Mouse (Mus musculus) kidney, postnatal 36 days (tissue): ENCODE data around the gene Mamdc2.

Source experiments
- DNase-seq, 2 experiments: peaks; one replicate each; pipeline ENCODE4 v3.0.0; 2021 to 2022; ENCODE audit warnings: mixed read lengths in 2 of 2

The Mamdc2 gene

DNA sequence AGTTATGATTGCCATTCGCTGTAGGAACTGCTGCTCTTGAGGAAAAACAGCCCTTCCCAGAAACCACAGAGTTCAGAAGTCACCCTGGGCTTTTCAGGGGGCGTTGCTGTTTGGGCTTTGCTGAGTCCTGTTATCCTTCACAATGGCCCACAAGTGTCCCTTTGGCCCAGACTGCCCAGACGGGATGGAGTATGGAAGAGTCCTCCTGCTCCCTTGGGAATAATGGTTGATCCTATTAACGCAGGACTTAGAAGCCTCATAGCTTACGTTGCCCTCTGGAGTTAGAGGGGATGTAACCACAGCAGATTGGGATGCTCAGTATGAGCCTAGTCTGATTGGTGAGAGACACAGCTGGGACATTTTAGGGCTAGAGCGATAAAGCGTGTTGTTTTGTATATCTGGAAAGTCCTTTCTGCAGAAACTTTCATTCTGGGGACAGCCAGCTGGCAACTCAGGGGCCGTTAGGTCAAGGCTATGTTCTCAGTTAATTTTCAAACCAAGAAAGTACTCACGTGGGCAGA lies 94.3 kb downstream of the Mamdc2 start:
- DNase-seq, result peak; percentile 47 to 65

DNA sequence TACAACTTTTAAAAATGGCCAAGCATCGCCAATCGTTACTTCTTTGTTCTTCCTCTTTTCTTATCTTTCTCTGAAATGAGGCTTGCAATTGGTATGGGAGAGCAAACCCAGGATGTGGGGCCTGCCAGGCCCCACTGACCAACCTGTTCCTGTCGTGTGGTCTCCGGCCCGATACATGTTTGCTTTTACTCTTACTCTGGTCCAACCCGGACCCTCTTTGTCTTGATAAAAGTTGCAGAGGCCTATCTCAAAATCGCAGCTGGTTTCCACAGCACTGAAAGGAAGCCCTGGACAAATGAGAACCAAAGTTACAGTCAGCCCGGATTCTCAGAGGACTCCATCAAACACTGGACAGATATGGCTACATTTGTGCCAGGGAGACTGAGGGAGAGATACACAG lies 95.1 kb downstream of the Mamdc2 start:
- DNase-seq, result no peak

DNA sequence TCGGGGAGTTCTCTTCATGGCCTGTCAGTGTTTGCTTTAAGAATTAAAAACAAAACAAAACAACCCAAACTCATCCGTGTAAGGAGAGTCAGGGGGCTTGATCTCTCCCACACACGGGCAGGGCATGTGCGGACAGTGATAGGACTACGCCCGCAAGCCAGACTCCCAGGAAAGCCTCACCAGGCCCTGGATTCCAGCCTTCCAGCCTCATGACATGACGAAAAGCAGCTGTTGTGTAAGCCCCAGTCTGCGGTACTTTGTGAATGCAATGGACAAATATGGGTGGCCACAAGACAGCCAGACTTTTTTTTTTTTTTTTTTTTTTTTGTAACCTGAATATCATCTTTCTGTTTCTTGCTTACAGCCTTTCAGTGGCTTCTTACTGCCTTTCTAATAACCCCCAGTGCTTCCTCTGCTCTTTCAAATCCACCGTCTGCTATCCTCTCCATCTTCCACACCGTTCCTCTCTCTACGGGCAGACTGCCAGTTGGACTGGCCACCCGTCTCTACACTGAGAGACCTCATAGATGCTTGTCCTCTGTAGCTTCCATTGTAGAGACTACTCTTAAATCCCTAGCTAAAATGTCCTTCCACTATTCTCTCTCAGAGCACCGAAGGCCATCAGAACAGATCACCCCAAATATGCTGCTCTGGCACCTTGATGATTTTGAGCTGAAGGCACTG lies 96.3 kb downstream of the Mamdc2 start:
- DNase-seq, result peak; percentile 11 to 25

DNA sequence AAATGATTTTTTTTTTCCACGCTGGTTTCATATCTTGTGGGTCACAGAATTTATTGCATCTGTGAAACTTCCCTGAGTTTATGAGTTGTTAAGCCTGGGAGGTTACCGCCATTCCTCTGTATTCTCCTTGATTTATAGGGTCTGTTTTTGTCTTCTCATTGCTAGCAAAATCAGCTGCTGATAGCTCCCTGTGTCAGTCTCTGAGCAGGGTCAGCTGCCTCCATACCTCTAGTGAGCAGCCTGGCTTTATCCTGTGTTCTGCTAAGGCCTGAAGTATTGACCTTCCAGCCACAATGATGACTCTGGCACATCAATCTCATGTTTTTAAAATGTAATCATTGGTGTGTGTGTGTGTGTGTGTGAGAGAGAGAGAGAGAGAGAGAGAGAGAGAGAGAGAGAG lies 98.3 kb downstream of the Mamdc2 start:
- peak in 1 of 2 experiments; percentile 12 for DNase-seq

DNA sequence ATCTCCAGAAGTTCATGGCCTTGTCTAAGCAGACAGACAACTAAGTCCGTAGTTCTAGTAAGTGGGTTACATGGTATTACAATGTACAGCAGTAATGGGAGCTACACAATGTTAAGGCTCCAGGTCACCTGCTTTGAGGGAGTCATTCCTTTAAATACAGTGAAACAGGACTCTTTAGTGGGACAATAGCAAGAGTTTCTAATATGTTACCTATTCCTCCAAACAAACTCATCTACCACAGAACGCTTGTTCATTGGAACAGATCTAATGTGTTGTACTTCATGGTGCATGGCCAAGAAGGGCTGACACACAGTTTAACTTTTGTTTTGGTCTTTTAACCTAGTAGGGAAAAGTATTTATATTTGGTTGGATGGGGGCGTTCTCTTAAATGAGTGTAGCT lies 105.5 kb downstream of the Mamdc2 start:
- no peak for DNase-seq

DNA sequence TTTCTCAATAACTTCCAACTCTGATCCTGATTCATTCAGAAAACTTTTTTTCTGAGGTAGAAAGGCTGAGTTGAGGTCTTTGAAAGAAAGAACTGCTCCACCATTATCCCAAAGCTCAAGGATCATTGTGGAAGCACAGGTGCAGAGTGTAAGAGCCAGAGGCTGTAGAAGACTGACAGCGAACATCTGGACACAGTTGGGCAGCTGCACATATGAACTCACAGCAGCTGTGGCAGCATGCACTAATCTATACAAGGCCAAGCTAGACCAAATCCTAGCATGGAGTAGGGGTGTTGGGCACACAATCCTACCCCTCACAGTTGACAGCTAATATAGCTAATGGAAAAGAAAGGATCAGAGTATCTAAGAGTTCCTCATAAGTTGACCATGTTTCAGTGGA lies 115.4 kb downstream of the Mamdc2 start:
- no peak for DNase-seq

DNA sequence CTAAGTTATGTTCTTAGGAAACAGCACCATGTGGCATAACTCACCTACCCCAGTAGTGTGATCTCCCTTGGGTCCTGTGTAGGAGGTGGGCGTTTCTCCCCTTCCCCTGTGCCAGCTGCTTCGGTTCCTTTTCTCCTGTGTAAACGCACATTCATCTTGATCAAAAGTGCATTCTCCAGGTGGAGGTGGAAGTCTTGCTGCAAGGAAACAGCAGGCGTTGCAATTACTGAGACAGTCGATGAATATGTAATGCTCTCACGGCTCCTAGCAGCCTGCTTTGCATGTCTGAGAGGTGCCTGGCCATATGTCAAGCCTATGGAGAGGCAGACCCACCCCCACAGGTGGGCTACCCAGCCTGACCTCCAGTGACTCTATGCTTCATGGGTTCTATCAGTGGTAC lies 117.4 kb downstream of the Mamdc2 start:
- DNase-seq, result no peak

DNA sequence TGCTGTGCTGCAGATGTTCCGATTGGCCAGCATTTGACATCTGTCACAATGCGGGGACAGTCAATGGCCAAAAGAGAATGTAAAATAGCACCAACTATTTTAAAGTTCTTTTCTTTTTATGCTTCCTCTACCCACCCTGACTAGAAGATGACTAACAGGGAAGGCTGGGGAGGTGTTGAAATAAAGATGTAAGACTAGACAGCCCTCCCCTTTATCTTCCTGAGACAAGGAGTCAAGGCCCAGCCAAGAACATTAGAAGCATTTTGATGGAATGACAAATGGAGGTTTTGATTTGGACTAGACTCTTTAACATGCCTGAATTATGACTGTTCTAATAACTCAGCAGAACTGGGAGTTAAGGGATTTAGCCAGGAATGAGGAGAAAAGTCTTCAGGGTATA lies 118.9 kb downstream of the Mamdc2 start:
- no peak for DNase-seq

DNA sequence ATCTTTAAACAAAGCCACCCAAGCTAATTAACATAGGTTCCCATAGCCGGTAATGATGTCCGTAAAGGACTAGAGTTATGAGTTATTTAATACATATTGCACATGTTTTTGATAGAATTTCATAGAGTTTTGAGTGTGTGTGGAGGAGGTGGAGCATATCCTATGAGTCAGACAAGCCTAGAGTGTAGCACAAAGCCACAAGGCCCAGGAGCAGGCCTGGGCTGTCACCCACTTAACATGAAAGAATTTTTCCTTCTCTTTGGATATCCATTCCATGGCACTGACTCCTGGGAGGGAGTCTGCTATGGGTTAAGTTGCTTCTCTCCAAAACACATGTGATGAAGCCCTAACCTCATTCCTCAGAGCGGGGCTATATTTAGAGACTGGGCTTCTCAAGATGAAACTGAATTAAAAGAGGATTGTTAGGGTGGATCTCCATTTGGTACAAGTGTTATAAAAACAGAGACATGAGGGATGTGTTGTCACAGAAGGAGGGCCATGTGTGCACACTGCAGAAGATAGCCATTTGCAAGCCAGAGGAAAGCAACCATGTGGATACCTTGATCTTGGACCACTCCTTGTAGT lies 121.1 kb downstream of the Mamdc2 start:
- DNase-seq, result no peak

DNA sequence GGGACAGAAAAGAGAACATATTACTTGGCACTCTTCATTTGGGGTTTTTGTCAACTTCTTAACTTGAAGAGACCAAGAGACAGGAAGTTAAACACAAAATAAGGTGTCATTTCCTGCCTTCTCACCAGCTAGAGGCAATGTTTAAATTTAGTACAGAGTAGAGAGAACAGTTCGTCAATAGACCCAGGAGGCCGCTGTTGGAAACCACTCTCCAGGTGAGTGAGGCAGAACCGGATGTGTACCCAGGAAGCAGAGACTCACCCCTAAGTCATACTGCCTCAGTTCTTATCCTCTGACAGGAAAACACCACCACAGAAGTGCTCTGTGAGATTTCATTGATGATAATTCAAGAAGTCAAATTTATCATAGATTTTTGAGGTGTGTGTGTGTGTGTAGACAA lies 125.1 kb downstream of the Mamdc2 start:
- no peak for DNase-seq

DNA sequence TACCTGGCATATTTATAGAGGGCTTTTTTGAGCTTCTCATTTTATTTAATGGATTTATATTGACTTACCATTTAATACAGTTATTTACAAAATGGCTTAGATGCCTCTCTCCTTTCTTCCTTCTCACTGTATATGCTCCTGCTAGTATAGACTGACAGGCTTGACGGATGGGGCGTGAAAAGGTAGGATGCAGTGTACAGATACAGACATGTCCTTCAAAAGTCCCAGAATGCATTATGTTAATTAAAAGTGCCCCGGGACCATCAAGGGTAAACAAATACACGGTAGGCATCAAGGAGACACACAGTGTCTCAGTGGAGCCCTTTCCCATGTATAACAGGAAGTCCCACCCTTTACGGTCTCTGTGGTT lies 130.3 kb downstream of the Mamdc2 start:
- no peak for DNase-seq

DNA sequence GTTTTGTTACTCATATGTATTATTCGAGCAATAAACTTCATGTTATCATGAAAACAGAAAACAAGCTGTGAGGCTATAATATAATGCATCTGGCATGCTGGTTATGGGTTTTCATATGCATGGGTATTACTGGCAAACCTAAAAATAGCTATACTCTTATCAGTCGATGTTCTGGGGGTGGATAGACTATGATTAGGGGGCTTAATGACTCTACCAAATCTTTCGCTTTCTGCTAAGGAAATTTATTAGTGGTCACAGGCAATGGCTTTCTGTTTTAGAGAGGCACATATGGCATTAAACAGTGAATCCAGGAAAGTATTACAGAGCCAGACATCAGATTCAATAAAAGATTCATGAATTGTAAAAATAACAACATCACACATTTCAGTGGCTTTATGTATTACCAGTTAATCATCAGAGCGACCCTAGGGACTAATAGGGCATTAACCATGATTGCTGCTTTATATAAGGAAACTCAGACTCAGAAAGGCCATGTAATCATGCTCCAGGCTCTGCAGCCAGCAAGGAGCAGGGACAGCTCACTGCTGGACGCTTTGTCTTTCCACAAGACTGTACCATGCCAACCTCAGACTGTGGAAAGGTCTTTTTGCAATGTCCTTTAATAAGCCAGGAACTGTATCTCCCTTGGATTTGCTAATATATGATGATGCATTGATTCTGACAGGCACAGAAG lies 130.8 kb downstream of the Mamdc2 start:
- DNase-seq, result no peak

DNA sequence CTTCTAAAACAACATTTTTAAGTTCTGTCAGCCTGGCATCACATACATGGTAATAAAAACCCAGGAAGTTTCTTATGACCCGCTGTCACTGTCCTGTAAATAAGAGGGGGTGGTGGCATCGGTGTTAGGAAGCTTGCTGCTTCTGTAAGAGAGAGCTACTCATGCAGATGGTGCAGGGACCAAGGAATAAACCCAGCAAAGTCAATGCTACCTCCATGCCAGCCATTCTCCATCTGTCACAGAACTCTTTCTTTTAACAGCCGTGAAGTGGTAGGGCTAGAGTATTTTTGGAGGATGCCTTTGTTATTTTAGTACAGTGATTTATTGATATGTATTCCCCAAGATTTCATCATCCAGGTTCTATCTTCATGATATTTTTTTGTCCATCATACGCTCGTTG lies 131.4 kb downstream of the Mamdc2 start:
- DNase-seq, result no peak

DNA sequence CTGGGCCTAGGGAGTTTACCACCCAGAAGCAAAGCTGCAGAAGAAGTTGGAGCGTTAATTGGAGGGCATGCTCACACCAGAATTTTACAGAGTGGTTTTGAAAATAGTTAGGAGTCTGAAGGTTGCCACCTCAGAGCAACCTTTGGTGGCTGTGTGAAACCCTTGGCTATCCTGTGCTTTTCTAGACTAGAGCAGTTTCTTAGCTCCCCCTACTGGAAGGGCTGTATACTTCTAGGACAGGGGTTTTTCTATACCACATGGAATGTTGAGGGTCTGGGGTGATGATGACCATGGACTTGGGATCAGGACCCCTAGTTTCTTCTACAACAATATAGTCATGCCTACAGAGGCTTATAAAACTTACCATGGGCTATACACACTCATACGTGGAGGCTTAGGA lies 138.3 kb downstream of the Mamdc2 start:
- DNase-seq, result peak in 1 of 2 experiments; percentile 5

DNA sequence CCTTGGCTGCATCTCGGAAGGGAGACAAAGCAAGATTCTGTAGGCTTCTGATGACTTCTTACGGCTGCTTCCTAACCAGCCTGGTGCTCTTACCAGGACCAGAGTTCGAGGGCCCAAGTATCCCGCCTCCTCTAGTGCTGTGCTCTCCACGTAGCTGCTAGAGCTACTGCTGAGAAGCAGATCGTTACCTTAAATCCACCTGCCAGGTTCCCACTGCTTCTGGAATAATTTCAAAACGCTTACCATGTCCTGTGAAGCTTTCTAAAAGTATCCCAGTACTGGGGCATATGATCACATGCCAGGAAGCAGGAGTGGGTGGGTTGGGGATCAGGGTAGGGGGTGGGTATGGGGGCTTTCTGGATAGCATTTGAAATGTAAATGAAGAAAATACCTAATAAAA lies 141.6 kb downstream of the Mamdc2 start:
- no peak for DNase-seq

DNA sequence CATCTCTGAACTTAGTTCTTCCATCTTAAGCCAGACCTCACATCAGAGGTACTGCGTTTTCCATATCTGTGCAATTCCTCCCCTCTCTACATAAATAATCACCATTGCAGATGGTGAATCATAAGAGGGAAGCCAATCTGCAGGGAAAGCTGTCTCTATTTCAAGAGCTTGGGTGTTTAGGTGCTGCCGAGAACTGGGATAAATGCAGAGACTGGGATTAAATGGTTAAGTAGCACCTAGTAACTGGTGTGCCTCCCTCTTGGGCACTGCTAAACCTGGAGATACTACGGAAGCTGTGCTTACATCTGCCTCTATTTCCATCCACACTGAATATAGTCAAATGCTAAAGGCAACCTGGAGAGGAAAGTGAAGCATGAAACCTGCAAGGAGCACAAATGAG lies 148.3 kb downstream of the Mamdc2 start:
- DNase-seq, result no peak

DNA sequence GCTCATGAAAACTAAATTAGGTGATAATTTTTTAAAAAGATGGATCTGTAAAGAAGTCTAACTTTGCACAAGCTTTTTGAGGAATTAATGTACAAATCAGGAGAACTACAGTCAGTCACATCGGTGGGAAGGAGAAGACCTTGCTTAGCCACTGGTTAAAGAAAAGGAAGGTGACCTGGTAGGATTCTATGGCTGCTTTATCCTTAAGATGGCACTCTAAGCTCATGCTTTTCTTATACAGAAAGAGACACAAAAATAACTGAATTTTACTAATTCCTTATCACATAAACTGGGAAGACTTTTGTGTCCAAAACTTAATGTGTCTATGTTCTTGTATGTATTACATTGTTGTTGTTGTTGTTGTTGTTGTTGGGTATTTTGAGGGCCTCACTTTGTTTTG lies 149.3 kb downstream of the Mamdc2 start:
- DNase-seq, result no peak

DNA sequence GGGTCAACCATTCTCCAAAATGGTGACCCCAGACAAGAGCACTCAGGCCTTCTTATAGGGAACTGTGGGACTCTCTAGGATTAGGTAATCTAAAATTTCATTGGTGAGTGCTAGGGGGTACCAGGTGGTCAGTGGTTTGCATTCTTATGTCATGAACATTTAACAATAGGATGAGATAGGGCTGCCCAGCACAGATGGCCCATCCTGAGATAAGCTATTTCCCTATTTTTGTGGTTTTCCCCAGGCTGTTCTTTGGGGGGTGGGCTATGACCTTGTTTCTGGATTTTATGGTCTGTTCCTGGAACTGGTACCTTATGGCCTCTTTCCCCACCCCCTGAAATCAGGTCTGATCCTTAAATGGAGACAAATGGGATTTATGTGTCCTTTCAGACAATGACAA lies 151.1 kb downstream of the Mamdc2 start:
- no peak for DNase-seq

DNA sequence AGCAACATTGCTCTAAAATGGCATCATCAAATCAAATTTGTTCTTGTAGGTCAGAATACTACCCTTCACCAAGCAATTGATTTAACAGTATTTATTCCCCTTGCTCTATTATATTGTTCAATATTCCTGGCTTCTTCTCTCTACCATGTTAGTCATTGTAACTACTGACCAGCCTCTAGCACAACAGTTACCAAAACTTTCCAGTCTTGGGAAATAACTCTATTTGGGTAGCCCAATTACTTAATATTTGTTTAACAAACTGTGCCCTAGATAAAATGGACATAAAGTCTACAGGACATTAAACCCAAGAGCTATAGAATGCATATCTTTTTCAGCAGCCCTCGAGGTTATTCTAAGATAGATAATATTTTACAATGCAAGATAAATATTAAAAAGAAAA lies 159.0 kb downstream of the Mamdc2 start:
- DNase-seq, result no peak

DNA sequence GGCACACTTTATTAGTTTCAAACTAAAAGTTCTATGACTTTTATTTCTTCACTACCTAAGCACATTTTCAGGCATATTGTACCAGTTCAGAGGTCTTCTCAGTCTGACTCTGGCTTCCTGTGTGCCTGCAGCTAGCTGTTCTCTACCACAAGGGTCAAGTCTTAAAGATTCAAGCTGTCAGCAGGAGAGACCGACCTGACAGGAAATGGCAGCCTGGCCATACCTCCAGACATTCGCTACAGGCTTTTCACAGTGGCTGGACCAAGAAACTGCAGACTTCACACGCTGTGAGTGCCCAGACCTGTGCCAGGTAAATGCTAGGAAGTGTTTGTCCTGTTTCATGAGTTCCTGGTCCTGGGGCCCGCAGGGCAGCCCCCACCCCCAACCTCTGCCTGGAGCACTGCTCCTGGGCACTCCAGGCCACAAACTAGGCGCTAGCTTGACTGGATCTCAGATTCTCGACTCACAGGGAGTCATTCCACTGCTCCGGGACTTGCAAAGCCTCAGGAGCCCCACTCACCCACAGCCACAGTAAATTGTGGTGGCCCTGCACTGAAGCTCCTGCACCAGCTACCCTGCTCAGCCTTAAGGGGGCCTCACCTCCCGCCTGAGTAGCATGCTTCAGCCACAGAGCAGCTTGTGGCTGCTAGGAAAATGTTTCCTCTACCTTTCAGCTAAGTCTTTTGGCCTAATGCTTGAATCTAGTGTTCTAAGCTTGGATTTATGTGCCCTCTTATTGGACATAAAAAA lies 166.2 kb downstream of the Mamdc2 start:
- no peak for DNase-seq

DNA sequence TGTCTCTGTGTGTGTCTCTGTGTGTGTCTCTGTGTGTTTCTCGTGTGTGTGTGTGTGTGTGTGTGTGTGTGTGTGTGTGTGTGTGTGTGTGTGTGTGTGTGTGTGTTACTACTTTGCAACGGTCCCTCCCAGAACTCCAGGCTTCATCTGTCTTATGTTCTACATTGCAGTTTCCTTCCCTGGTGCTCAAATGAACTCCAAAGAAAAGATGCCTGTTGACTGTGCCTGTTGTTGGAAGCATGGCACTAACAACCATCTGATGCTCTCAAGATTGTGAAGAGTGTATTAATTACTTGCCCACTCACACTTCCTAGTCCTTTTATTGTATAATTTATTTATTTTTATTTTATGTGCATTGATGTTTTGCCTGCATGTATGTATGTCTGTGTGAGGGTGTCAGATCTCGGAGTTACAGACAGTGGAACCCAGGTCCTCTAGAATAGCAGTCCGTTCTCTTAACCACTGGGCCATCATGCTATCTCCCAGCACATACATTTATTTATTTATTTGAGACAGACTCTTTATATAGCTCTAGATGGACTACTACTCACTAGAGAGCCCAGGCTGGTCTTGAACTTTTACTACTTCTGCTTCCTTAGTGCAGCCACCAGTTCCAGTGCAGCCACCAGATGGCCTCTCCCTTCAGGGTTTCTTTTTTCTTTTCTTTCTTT lies 174.1 kb downstream of the Mamdc2 start:
- no peak for DNase-seq

DNA sequence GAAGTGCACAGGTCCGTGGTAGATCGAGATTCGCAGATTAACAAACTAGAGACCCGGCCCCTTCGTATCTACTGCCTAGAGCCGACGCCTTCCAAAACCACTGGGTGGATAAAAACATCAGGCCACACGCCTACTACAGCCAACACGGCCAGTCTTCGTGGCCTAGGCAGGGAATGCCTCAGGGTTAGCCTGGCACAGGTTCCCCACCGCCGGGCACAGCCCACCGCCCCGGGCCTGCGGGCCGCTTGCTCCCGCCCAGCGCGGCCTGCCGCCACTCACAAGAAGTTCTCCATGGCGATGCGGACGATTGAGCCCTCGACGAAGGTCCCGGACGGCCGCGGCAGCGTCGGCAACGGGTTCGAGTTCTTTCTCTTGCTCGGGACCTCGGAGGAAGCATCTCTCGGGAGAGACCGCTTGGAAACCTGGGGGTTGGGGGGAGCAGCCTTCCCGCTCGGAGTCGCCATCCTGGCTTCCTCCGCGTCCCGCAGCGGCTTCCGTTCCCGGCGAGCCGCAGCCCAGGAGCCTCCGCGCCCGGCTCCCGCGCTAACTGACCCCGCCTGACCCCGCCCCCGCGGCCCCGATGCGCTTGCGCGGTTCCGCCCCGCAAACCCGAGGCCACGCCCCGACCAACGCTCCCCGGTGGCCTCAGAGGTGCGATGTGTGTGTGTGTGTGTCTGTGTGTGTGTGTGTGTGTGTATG lies 174.7 kb downstream of the Mamdc2 start, which contains the start of gene Smc5:
Gene Smc5 (minus strand): TSS at position 543 of the 699 bp plus-strand sequence.
- peak; percentile 86 to 97 for DNase-seq
